Mouse (Mus musculus) heart, embryonic 16.5 days (tissue): ENCODE data around the gene Nxn. TPM values are rescaled to one million over a fixed set of nuclear protein-coding genes. Genes with fewer than 3 reads are reported as not detected.

ENCODE experiments used
- ATAC-seq: fragments of 200-750 bp; cut with Nextera tagmentation; replicated peaks from 2 replicates; pipeline ENCODE4 v1.8.0; 2017; ENCODE audit warnings: moderate number of reproducible peaks; ENCODE audit not compliant: insufficient read depth, low FRiP score; ENCODE audit errors: extremely low read depth
- H3K27ac ChIP-seq: fragments of 300-500 bp; sonication (generic); 2 replicates; pipeline ENCODE4 v1.5.1; 2014; ENCODE audit warnings: mild to moderate bottlenecking, low read length, control low read depth, moderate library complexity
- H3K27me3 ChIP-seq: fragments of 300-500 bp; sonication (generic); 2 replicates; pipeline ENCODE4 v1.6.1; 2014; ENCODE audit warnings: low read length, mixed read lengths; ENCODE audit not compliant: control insufficient read depth, insufficient read depth
- H3K36me3 ChIP-seq: fragments of 300-500 bp; sonication (generic); 2 replicates; pipeline ENCODE4 v1.6.1; 2014; ENCODE audit not compliant: control insufficient read depth, insufficient read depth
- H3K4me1 ChIP-seq: fragments of 300-500 bp; sonication (generic); 2 replicates; pipeline ENCODE4 v1.6.1; 2014; ENCODE audit warnings: low read length, mixed read lengths; ENCODE audit not compliant: control insufficient read depth, insufficient read depth
- H3K4me2 ChIP-seq: fragments of 300-500 bp; sonication (generic); 2 replicates; pipeline ENCODE4 v1.6.1; 2014; ENCODE audit warnings: low read depth, mild to moderate bottlenecking, control low read depth, low read length
- H3K4me3 ChIP-seq: fragments of 300-500 bp; sonication (generic); 2 replicates; pipeline ENCODE4 v1.5.1; 2014; ENCODE audit warnings: mild to moderate bottlenecking, control low read depth, low read length
- H3K9ac ChIP-seq: fragments of 300-500 bp; sonication (generic); 2 replicates; pipeline ENCODE4 v1.6.1; 2014; ENCODE audit warnings: low read length, control low read depth
- H3K9me3 ChIP-seq: fragments of 300-500 bp; sonication (generic); replicated peaks from 2 replicates; pipeline ENCODE4 v1.6.1; 2016; ENCODE audit warnings: low read length; ENCODE audit not compliant: control insufficient read depth
- WGBS: fragments of 180-500 bp; shearing (Covaris S2); extraction: QIAGEN DNeasy Blood & Tissue Kit; methylation state at CpG from one replicate; pipeline ENCODE4 v1.1.7; 2014; 5-methylcytosine and 5-hydroxymethylcytosine counted together
- polyA plus RNA-seq: library from polyadenylated mRNA; unstranded; fragments of >200 nt; fragmentation: Nextera tagmentation; extraction: Ambion mirVana; gene quantifications from 2 replicates; pipeline ENCODE4 v1.2.1, GENCODE M21; 2015

The Nxn gene
- polyA plus RNA-seq, 1 experiment from 2014 or later, result 21.2 TPM

DNA sequence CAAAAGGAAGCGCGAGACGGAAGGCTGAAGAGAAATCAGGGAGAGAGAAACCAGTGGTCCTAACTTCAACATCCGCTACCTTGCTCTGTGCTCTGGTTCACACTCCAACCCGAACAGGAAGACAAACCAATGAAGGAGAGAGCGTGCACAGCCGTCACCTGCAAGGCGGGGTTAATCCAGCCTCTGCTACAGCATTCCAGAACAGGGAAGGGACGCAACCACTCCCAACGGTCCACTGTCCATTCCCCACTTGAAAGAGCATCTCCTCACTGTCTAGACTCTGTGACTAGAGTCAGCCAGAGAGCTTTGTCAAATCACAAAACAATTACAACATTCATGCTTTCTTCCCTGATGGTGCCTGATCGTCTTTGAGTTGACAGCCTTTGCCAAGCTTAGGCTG lies 5.9 kb downstream of the Nxn start:
- H3K4me3 ChIP-seq, result no peak overlapping the region
- no peak overlapping the region for H3K9ac ChIP-seq
- H3K27ac ChIP-seq, result no peak overlapping the region
- WGBS, result 81% methylated on average over 11 of the region's 11 CpGs
- H3K9me3 ChIP-seq, result no peaks in the 10 kb centered on the region; the same call in 1 of the 2 replicates
- ATAC-seq, result no peak
- no peak overlapping the region for H3K4me2 ChIP-seq
- no peaks in the 10 kb centered on the region; the same call in 1 of the 2 replicates for H3K4me1 ChIP-seq
- peaks cover 4% of the 10 kb centered on the region; the same call in 1 of the 2 replicates for H3K36me3 ChIP-seq
- H3K27me3 ChIP-seq, result no peaks in the 10 kb centered on the region

DNA sequence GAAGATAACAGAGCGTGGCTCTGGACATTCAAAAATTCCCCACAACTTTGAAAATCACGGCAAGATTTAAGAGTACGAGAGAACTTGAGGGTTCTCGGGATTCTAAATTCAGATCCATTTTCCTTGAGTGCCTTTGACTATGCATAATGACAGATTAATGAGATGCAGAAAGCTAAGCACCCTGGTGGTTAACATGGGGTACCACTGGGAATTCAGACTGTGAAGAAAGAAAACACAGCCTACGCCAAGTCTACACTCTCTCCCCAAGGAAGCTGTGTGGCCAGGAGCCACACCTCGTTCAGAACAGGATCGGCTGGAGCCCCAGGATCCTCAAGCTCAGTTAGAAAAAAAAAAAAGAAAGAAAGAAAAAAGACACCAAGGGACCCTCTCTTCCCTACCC lies 6.4 kb downstream of the Nxn start:
- WGBS, result 77% methylated on average over 7 of the region's 7 CpGs
- no peak overlapping the region for H3K4me3 ChIP-seq
- ATAC-seq, result no peak
- no peak overlapping the region for H3K27ac ChIP-seq
- peaks cover 4% of the 10 kb centered on the region; the same call in 1 of the 2 replicates for H3K36me3 ChIP-seq
- no peak overlapping the region for H3K4me2 ChIP-seq
- H3K9me3 ChIP-seq, result no peaks in the 10 kb centered on the region; the same call in 1 of the 2 replicates
- no peak overlapping the region for H3K9ac ChIP-seq
- H3K27me3 ChIP-seq, result no peaks in the 10 kb centered on the region
- H3K4me1 ChIP-seq, result no peaks in the 10 kb centered on the region; the same call in 1 of the 2 replicates

DNA sequence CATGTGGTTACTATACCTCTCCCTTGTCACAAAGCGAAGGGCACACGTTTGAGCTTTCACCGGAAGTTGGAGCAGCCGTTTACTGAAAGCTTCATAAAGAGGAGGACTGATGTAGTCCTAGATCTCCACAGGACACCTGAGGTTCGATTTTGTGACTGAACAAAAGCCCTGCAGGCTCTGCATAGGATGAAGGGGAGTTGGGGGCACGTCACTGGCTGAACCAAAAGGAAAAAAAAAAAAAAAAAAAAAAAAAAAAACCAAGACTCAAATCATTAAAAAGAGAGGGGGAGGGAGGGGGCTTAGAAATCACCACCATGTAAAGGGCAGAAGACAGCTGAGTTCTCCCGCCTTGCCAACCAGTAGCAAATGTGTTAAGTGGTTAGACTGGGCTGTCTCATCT lies 10.2 kb downstream of the Nxn start:
- H3K36me3 ChIP-seq, result peaks cover 4% of the 10 kb centered on the region; the same call in 1 of the 2 replicates
- H3K27me3 ChIP-seq, result no peaks in the 10 kb centered on the region
- 62% methylated on average over 7 of the region's 7 CpGs for WGBS
- H3K27ac ChIP-seq, result no peak overlapping the region
- no peak overlapping the region for H3K4me2 ChIP-seq
- no peaks in the 10 kb centered on the region; the same call in 1 of the 2 replicates for H3K4me1 ChIP-seq
- no peak overlapping the region for H3K9ac ChIP-seq
- no peak for ATAC-seq
- no peak overlapping the region for H3K4me3 ChIP-seq
- H3K9me3 ChIP-seq, result no peaks in the 10 kb centered on the region; the same call in 1 of the 2 replicates

DNA sequence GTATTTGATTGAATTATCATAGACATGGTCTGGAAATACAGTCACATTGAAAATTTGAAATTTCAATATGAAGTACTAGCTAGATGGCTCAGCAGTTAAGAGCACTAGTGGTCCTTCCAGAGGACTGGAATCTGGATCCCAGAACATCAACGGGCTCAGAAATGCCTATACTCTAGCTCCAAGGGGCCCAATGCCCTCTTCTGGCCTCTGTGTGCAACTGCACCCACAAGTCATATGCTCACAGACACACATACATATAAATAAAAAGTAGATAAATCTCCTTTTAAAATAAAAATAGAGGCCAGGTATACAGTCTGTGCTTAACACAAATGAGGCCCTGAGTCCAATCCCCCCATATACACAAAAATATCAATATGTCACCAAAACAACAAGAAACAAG lies 11.8 kb downstream of the Nxn start:
- peaks cover 4% of the 10 kb centered on the region; the same call in 1 of the 2 replicates for H3K36me3 ChIP-seq
- WGBS, result 74% methylated on average over 1 of the region's 1 CpGs
- no peaks in the 10 kb centered on the region for H3K27me3 ChIP-seq
- no peaks in the 10 kb centered on the region; the same call in 1 of the 2 replicates for H3K4me1 ChIP-seq
- no peak overlapping the region for H3K27ac ChIP-seq
- H3K9ac ChIP-seq, result no peak overlapping the region
- no peak for ATAC-seq
- H3K9me3 ChIP-seq, result no peaks in the 10 kb centered on the region; the same call in 1 of the 2 replicates
- H3K4me2 ChIP-seq, result no peak overlapping the region
- H3K4me3 ChIP-seq, result no peak overlapping the region

- H3K27ac ChIP-seq, result no peak overlapping the region
- no peaks in the 10 kb centered on the region; the same call in 1 of the 2 replicates for H3K4me1 ChIP-seq
- H3K4me3 ChIP-seq, result no peak overlapping the region
- H3K9me3 ChIP-seq, result no peaks in the 10 kb centered on the region; the same call in 1 of the 2 replicates
- no peak overlapping the region for H3K4me2 ChIP-seq
- peaks cover under 1% of the 10 kb centered on the region; the same call in 1 of the 2 replicates for H3K36me3 ChIP-seq
- 70% methylated on average over 3 of the region's 3 CpGs for WGBS
- H3K27me3 ChIP-seq, result no peaks in the 10 kb centered on the region
- ATAC-seq, result no peak
- no peak overlapping the region for H3K9ac ChIP-seq
These were observed 13.2 kb downstream of the Nxn start for GRCm38 (mm10) chr11:76385746-76386145.

DNA sequence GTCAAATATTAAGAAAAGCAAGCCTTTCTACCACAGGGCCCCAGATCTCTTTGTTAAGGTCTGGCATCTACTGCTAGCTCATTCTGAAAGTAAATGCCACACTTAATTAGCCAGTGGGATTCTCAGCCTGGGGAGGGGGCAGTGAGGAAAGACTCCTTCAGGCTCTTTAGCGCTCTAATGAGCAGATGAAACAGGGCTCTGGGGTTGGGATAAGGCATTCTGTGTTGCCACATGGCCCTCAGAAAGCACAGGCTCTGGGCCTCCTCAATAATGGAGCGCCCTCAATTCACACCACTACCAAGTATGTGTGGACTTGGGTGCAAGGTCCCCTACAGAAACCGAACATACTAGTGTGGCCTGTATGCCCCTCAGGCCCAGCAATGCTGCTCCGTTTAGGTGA lies 13.9 kb downstream of the Nxn start:
- Histone ChIP-seq H3K27me3 (no peaks in the 10 kb centered on the region), H3K9me3 (no peaks in the 10 kb centered on the region), H3K27ac (no peak overlapping the region), H3K4me2 (no peak overlapping the region), H3K4me3 (no peak overlapping the region), H3K36me3 (no peaks in the 10 kb centered on the region), H3K4me1 (peaks cover 5% of the 10 kb centered on the region), H3K9ac (no peak overlapping the region)
- ATAC-seq, result no peak
- 90% methylated on average over 4 of the region's 4 CpGs for WGBS

GRCm38 (mm10) chr11:76384307-76384706 lies 14.6 kb downstream of the Nxn start:
- WGBS, result 76% methylated on average over 5 of the region's 5 CpGs

DNA sequence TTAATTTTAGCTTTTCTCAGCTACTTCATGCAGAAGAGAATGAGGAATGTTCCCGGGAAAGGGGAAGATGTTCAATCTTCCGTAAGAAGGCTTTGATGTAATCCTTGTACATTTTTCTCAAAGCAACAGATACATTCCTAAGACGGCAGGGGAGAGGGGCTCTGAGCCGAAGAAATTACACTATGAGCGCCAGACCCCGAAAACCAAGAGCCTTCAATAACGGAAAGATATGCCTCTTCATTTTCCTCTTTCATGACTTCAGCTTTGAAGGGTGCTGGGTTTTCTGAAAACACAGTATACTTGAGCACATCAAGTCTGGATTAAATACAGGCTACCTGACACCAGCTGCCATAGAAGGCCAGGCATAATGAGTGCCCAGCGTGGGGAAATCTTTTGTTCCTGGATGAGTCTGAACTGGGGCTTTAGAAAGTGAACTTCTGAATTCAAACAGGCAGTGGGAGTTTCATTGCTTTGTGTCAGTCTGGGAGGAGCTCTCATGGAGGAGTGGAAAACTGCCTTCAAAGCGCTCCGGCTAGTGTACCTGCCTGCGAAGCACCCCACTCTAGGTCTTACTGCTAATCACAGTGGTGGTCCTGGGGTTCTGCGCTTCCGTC lies 16.1 kb downstream of the Nxn start:
- Histone ChIP-seq H3K9ac (no peak overlapping the region), H3K27ac (no peak overlapping the region), H3K36me3 (no peaks in the 10 kb centered on the region), H3K4me3 (no peak overlapping the region), H3K27me3 (no peaks in the 10 kb centered on the region), H3K9me3 (no peaks in the 10 kb centered on the region), H3K4me2 (no peak overlapping the region), H3K4me1 (peaks cover 9% of the 10 kb centered on the region)
- WGBS, result 80% methylated on average over 13 of the region's 13 CpGs
- no peak for ATAC-seq

More at GRCm38 (mm10) chr11:76384307-76384706, 14.6 kb downstream of the Nxn start:
- Histone ChIP-seq H3K4me2 (no peak overlapping the region), H3K4me1 (peaks cover 9% of the 10 kb centered on the region), H3K27me3 (no peaks in the 10 kb centered on the region), H3K9me3 (no peaks in the 10 kb centered on the region), H3K4me3 (no peak overlapping the region), H3K9ac (no peak overlapping the region), H3K27ac (peak overlapping the region; percentile 23; the same call in 1 of the 2 replicates), H3K36me3 (no peaks in the 10 kb centered on the region)
- ATAC-seq, result no peak

DNA sequence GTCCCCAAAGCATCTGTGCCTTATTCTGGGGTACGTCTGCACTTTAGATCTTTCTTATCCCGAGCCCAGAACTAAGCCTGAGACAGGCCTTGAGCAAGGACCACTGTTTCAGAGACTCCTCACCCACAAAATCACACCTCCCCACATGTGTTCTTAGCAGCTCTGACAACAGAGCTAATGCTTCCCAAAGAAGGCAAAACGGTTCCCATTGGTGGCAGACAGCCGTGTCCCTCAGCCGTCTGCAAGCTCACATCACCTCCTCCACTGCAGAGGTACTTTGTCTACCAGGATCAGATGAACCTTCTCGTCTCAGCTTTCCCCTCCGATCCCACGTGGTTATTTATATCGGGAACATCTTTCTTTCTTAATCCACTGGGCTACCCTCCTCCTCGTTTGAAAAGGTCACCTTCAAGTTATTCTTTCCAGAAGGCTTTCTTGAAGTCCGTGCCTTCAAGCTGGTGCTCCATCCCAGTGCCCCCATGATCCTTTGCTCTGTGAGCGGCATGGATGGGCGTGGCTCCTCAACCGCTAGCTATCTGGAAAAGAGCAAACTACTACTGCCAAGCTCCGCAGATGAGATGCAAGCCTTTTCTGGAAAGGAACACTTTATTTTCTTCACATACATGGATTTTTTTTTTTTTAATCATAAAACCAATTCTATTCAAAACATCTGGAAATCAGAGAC lies 17.6 kb downstream of the Nxn start:
- Histone ChIP-seq H3K4me2 (no peak overlapping the region), H3K9ac (no peak overlapping the region), H3K27ac (no peak overlapping the region), H3K27me3 (no peaks in the 10 kb centered on the region), H3K36me3 (no peaks in the 10 kb centered on the region), H3K4me3 (no peak overlapping the region), H3K4me1 (peaks cover 9% of the 10 kb centered on the region), H3K9me3 (no peaks in the 10 kb centered on the region)
- WGBS, result 72% methylated on average over 15 of the region's 15 CpGs
- no peak for ATAC-seq
